Mouse (Mus musculus): ENCODE measurements at regions not wholly inside any gene's neighbourhood (a gene's known extent, or its start where the extent isn't known, plus 50 kb on each side); places are given as distances from the start of the nearest gene placed in this dataset.
A peak's percentile ranks its signal among the peaks of the same experiment; 100 is the strongest.
"Not testable (repeated sequence)": the region's sequence is repeated elsewhere in the genome, so short reads cannot be mapped to it uniquely, and the experiment has no call there.

GRCm38 (mm10) chr4:45647514-45647913 lies 115.2 kb upstream of the Shb start:
- DNase-seq (ENCODE audit: low spot score in 2 of 2) = no peak

DNA sequence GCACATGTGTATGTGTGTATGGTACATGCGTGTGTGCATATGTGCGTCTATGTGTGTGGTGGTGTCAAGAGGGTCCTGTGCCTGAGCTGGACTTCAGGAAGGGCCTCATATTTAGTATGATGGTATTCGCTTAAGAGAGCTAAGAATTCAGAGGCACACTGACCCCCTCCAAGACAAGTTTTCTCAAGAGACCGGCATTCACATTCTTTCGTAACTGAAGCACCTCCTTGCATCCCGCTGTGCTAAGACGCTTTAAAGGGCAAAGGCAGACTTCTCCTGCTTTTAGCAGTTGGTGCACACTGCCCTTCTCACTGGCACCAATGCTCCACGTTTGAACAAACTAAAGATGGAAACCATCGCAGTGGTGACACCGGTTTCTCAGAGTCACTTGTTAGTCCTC lies 110.3 kb upstream of the Shb start:
- no peak for DNase-seq (ENCODE audit: low spot score in 2 of 2)

GRCm38 (mm10) chr4:45641272-45641671 lies 109.0 kb upstream of the Shb start:
- no peak for DNase-seq (ENCODE audit: low spot score in 2 of 2)

GRCm38 (mm10) chr4:45640713-45641112 lies 108.4 kb upstream of the Shb start:
- DNase-seq (ENCODE audit: low spot score in 2 of 2) = no peak

DNA sequence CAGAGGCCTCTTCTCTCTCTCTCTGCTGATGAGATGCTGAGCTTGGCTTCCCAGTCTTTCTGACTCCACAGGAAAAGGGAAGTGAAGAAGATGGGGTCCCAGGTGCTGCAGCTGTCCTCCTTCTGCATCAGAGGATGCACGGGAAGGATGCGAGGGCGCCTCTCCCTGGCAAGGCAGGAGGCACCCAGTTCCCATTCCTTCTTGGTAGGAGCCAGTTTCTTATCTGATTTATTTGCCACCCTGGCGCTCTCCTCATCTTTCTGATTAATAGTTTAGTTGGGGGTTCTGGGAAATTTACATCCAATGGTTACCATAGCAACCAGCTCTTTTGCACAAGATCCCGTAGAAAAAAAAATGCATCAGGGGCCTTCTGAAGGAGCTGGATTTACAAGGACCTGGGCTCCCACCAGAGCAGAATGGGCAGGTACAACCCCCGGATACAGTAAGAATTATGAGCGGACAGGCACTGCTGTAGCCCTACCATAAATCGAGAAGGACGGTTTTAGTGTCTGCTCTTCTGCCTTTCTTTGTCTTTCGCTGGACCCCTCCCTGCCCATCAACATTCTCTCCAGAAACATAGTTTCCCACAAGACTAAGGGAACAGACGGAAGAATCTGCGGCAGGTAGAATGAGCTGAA lies 107.2 kb upstream of the Shb start:
- no peak for DNase-seq (ENCODE audit: low spot score in 2 of 2)

DNA sequence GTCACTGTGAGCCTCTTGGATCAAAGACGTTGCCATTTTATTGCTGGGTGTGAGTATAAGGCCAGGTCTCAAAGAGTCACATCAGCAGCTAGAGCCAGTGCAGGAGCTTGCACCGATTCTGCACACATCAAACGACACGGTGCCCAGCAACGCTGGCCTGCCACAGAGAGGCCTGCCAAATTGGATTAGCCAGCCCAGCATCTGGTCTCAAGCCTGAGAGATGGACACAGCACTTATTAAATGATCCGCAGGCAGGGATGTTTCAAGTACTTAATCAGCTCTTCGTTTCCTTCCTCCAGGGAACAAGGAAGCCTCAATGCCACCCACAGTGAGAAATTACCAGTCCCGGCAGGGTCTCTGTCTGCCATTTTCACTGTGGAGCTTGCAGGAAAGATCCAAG lies 106.1 kb upstream of the Shb start:
- DNase-seq (ENCODE audit: low spot score in 2 of 2) = no peak

GRCm38 (mm10) chr4:45631276-45632045 lies 99.2 kb upstream of the Shb start:
- DNase-seq (ENCODE audit: low spot score in 2 of 2) = no peak

GRCm38 (mm10) chr4:45625633-45626032 lies 93.4 kb upstream of the Shb start:
- DNase-seq (ENCODE audit: low spot score in 2 of 2) = no peak

DNA sequence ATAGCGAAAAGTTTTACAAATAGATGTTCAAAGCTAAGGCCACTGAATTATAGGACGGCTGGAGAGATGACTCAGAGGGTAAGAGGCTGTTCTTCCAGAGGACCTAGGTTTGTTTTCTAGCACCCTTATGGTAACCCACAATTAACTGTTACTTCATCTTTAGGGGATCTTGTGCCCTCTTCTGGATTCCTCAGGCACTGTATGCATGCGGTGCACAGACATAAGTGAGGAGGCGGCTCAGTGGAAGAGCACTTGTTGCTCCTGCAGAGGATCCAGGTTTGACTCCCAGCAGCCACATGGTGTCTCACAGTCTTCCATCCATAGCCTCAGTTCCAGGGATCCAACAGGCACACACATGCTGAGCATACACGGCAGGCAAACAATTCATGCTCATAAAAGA lies 89.7 kb upstream of the Shb start:
- no peak for DNase-seq (ENCODE audit: low spot score in 2 of 2)

GRCm38 (mm10) chr4:45617126-45617525 lies 84.9 kb upstream of the Shb start:
- no peak for DNase-seq (ENCODE audit: low spot score in 2 of 2)

GRCm38 (mm10) chr4:45613498-45613897 lies 81.2 kb upstream of the Shb start:
- not testable (repeated sequence) for DNase-seq (ENCODE audit: low spot score in 2 of 2)

- peak; percentile 23 to 36 for DNase-seq (ENCODE audit: low spot score in 2 of 2)
Measured at GRCm38 (mm10) chr4:45612132-45612531, 79.9 kb upstream of the Shb start.

GRCm38 (mm10) chr4:45610937-45611336 lies 78.7 kb upstream of the Shb start:
- DNase-seq (ENCODE audit: low spot score in 2 of 2) = no peak

- DNase-seq (ENCODE audit: low spot score in 2 of 2) = no peak
Measured at GRCm38 (mm10) chr4:45606578-45606977, 74.3 kb upstream of the Shb start.

- DNase-seq (ENCODE audit: low spot score in 2 of 2) = peak in 1 of 2 experiments; percentile 25
Measured at GRCm38 (mm10) chr4:45605681-45606080, 73.4 kb upstream of the Shb start.

DNA sequence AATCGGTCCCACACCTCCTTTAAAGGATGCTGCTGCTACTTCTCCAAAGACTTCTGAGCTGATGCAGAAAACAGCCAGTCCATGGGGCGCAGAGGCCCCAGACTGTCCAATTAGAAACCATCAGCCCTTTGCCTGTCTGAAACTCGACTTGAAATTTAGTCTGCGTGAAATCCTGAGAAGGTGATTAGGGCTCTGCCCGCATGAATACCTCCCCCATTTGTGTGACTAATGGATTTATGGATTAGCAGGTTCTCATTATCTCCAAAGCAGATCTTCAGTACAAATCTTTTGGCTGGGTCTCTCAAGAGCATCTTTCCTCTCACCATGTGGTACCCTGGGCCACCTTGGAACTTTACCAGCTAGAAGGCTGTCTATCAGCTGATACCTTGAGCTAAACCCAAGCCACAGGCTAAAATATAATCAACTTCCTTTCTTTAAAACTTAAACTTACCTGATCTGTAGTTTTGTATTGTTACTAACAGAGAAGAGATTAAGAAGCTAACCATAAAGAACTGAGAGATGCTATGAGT lies 72.1 kb upstream of the Shb start:
- no peak for DNase-seq (ENCODE audit: low spot score in 2 of 2)

GRCm38 (mm10) chr4:45600520-45600919 lies 68.2 kb upstream of the Shb start:
- DNase-seq (ENCODE audit: low spot score in 2 of 2) = no peak

- no peak for DNase-seq (ENCODE audit: low spot score in 2 of 2)
Measured at GRCm38 (mm10) chr4:45593435-45593991, 61.2 kb upstream of the Shb start.

- no peak for DNase-seq (ENCODE audit: low spot score in 2 of 2)
Measured at GRCm38 (mm10) chr4:45592766-45593165, 60.5 kb upstream of the Shb start.

GRCm38 (mm10) chr4:45591405-45592315 lies 59.4 kb upstream of the Shb start:
- DNase-seq (ENCODE audit: low spot score in 2 of 2) = no peak

- no peak for DNase-seq (ENCODE audit: low spot score in 2 of 2)
Measured at GRCm38 (mm10) chr4:45590836-45591235, 58.6 kb upstream of the Shb start.

- no peak for DNase-seq (ENCODE audit: low spot score in 2 of 2)
Measured at GRCm38 (mm10) chr4:45588322-45588721, 56.1 kb upstream of the Shb start.

Measured in urinary bladder, adult 18-20 months (tissue).